Mouse (Mus musculus) olfactory bulb, adult 2 months (tissue): ENCODE results near the gene Magi2. TPM values are rescaled to one million over a fixed set of nuclear protein-coding genes. Genes with fewer than 3 reads are reported as not detected.

Experiments used
- H3K27ac ChIP-seq: fragments of 200-500 bp; 2 replicates; pipeline ENCODE4 v1.5.1; 2012; ENCODE audit warnings: low read depth, low read length; ENCODE audit not compliant: insufficient read depth
- H3K4me1 ChIP-seq: fragments of 200-500 bp; 2 replicates; pipeline ENCODE4 v1.6.1; 2012; ENCODE audit warnings: low read length; ENCODE audit not compliant: control insufficient read depth, insufficient read depth
- H3K4me3 ChIP-seq: fragments of 200-500 bp; 2 replicates; pipeline ENCODE4 v1.5.1; 2012; ENCODE audit warnings: mild to moderate bottlenecking, low read depth, low read length, moderate library complexity; ENCODE audit not compliant: insufficient read depth
- CTCF ChIP-seq: fragments of 200-500 bp; IDR thresholded peaks from 2 replicates; pipeline ENCODE4 v1.5.1; 2012; ENCODE audit warnings: low read depth, mild to moderate bottlenecking, low read length, moderate library complexity; ENCODE audit not compliant: insufficient read depth
- POLR2A ChIP-seq: fragments of 200-500 bp; IDR thresholded peaks from 2 replicates; pipeline ENCODE4 v1.6.1; 2012; ENCODE audit warnings: mild to moderate bottlenecking, low read depth, low read length, moderate library complexity; ENCODE audit not compliant: insufficient read depth
- WGBS: fragments of 180-500 bp; shearing (Covaris S2); methylation state at CpG from one replicate; pipeline ENCODE4 v1.1.7; 2018; 5-methylcytosine and 5-hydroxymethylcytosine counted together
- polyA plus RNA-seq: library from polyadenylated mRNA; stranded (reverse); fragments of >200 nt; gene quantifications from 2 replicates; pipeline ENCODE4 v1.2.4, GENCODE M21; 2012; ENCODE audit warnings: low replicate concordance; ENCODE audit not compliant: missing spikeins, insufficient read depth, insufficient read length

Gene Magi2
- polyA plus RNA-seq, 1 experiment = not detected

- Histone ChIP-seq H3K27ac (no peak overlapping the region), H3K4me1 (no peaks in the 10 kb centered on the region), H3K4me3 (no peak overlapping the region)
- TF ChIP-seq CTCF (no peak), POLR2A (no peak)
- 55% methylated on average over 3 of the region's 3 CpGs for WGBS
Observed at GRCm38 (mm10) chr5:20575798-20576197, 1349.0 kb downstream of the Magi2 start.

DNA sequence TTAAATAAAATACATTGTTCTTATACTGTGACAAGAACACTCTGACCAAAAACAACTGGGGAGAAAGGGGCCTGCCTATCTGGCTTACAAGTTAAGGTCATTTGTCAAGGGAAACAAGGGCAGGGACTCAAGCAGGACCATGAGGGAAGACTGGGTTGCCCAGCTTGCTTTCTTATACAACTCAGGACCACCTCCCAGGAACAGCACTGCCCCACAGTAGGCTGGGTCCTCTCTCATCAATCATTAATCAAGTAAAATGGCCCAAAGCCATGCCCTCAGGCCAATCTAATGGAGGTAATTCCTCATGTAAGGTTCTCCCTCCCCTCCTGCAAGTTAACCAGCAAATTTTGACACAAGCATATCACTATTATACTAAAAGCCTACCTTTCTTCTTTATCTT, 1349.4 kb downstream of the Magi2 start:
- TF ChIP-seq CTCF (no peak), POLR2A (no peak)
- no peaks in the 10 kb centered on the region for H3K4me1 ChIP-seq
- no peak overlapping the region for H3K27ac ChIP-seq
- H3K4me3 ChIP-seq = no peak overlapping the region

DNA sequence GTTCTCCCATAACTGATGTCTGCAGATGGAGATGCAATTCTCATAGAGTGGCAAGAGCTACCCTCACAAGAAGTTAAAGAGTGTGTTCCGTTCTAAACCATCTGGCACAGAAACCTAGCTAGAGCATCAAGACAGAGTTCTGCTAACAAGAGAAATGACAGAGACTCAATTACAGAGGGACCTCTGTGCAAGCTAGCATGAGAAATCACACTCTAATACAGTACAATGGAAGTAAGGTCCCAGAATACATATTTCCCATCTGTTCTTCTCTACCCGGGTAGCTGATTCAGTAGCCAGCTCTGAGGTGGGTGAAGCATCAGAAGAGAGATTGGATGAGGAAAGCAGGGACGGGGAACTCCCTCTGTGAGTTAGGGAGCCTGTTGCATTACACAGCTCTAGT, 1351.8 kb downstream of the Magi2 start:
- no peak for TF ChIP-seq CTCF
- no peak for TF ChIP-seq POLR2A
- no peak overlapping the region for H3K4me3 ChIP-seq
- 80% methylated on average over 3 of the region's 3 CpGs for WGBS
- no peak overlapping the region for H3K27ac ChIP-seq
- no peaks in the 10 kb centered on the region for H3K4me1 ChIP-seq

DNA sequence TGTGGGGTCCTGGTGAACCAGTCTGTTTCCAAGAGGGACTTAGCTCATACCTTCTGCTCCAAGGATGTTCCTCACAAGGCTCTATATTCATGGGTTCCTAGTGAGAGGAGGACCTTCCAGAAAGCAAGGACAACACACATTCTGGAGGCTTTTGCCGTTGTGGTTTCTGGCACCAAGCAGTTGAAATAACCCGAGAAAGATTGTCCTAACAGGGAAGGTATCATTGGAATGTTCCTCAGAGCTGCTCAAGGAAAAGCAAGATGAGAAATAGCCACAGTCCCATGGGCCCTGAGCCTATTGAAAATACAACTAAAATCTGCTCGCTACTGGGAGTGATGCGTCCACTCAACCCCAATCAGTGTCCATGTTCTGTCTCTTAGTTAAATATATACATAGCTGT, 1353.8 kb downstream of the Magi2 start:
- 93% methylated on average over 4 of the region's 4 CpGs for WGBS
- no peak overlapping the region for H3K27ac ChIP-seq
- H3K4me1 ChIP-seq = no peaks in the 10 kb centered on the region
- no peak for TF ChIP-seq POLR2A
- no peak for TF ChIP-seq CTCF
- no peak overlapping the region for H3K4me3 ChIP-seq

- no peak overlapping the region for H3K27ac ChIP-seq
- TF ChIP-seq POLR2A (no peak), CTCF (no peak)
- no peaks in the 10 kb centered on the region for H3K4me1 ChIP-seq
- WGBS = 75% methylated on average over 10 of the region's 10 CpGs
- no peak overlapping the region for H3K4me3 ChIP-seq
Observed at GRCm38 (mm10) chr5:20582995-20583435, 1356.2 kb downstream of the Magi2 start.

GRCm38 (mm10) chr5:20583639-20584038, 1356.8 kb downstream of the Magi2 start:
- no peak for TF ChIP-seq CTCF
- TF ChIP-seq POLR2A = no peak
- WGBS = 86% methylated on average over 3 of the region's 3 CpGs
- no peak overlapping the region for H3K4me3 ChIP-seq
- H3K4me1 ChIP-seq = no peaks in the 10 kb centered on the region
- H3K27ac ChIP-seq = no peak overlapping the region

DNA sequence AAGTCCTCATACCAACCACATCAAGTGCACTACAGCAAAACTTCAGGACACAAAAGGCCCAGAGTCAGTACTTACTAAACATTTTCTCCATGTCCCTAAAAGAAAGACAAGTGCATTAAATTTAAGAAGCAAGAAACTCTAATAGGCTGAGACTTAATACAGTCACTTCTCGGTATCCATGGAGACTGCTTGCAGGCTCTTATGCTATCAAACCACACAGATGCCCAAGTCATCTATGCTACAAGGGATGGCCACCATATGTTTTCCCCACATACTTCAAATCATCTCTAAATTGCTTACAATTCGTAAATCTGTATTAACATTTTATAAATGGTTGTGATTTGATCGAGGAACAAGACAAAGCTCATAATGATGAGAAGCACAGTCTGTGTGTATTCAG, 1357.9 kb downstream of the Magi2 start:
- WGBS = 82% methylated on average over 3 of the region's 3 CpGs

GRCm38 (mm10) chr5:20589731-20590130, 1362.9 kb downstream of the Magi2 start:
- TF ChIP-seq POLR2A = no peak
- no peak for TF ChIP-seq CTCF
- no peak overlapping the region for H3K4me3 ChIP-seq
- 94% methylated on average over 3 of the region's 3 CpGs for WGBS
- no peak overlapping the region for H3K27ac ChIP-seq
- no peaks in the 10 kb centered on the region for H3K4me1 ChIP-seq

More for the DNA sequence above, 1357.9 kb downstream of the Magi2 start:
- Histone ChIP-seq H3K4me3 (no peak overlapping the region), H3K4me1 (no peaks in the 10 kb centered on the region), H3K27ac (no peak overlapping the region)
- no peak for TF ChIP-seq POLR2A
- TF ChIP-seq CTCF = no peak

GRCm38 (mm10) chr5:20598196-20598595, 1371.4 kb downstream of the Magi2 start:
- no peaks in the 10 kb centered on the region for H3K4me1 ChIP-seq
- no peak overlapping the region for H3K27ac ChIP-seq
- TF ChIP-seq CTCF (no peak), POLR2A (no peak)
- no peak overlapping the region for H3K4me3 ChIP-seq
- WGBS = 91% methylated on average over 3 of the region's 3 CpGs

- TF ChIP-seq CTCF = no peak
- TF ChIP-seq POLR2A = no peak
- Histone ChIP-seq H3K27ac (no peak overlapping the region), H3K4me3 (no peak overlapping the region), H3K4me1 (peaks cover 6% of the 10 kb centered on the region; the same call in 1 of the 2 replicates)
- WGBS = 29% methylated on average over 7 of the region's 7 CpGs
Observed at GRCm38 (mm10) chr5:20603756-20604469, 1377.1 kb downstream of the Magi2 start.
